Mouse (Mus musculus) MEL (cell line): ENCODE results near the gene Cfap77. TPM values are rescaled to one million over a fixed set of nuclear protein-coding genes. Genes with fewer than 3 reads are reported as not detected.

ENCODE experiments used
- DNase-seq: peaks from one replicate; pipeline ENCODE4 v3.0.0; 2011; ENCODE audit warnings: low read depth, low spot score
- H3K27ac ChIP-seq: 2 replicates; pipeline ENCODE4 v1.5.1; 2012; ENCODE audit warnings: low read depth, mild to moderate bottlenecking, control low read depth, low read length, moderate library complexity; ENCODE audit not compliant: control insufficient read depth
- H3K27me3 ChIP-seq, 2 experiments: fragments of 150-350 bp in 1 of 2; sonication (generic) in 1 of 2; 2 replicates each; pipeline ENCODE4 v1.6.1; 2012; ENCODE audit warnings: low read length in 2 of 2, mild to moderate bottlenecking in 2 of 2, improper control_type of control experiment in 1 of 2, moderate library complexity in 1 of 2; ENCODE audit not compliant: insufficient read depth in 2 of 2, control insufficient read depth in 1 of 2
- H3K36me3 ChIP-seq, 2 experiments: 2 replicates each; pipeline ENCODE4 v1.6.1; 2012 to 2014; ENCODE audit warnings: low read length in 2 of 2, improper control_type of control experiment in 1 of 2, inconsistent platforms in 1 of 2, mild to moderate bottlenecking in 1 of 2; ENCODE audit not compliant: insufficient read depth in 2 of 2, control insufficient read depth in 1 of 2
- H3K4me1 ChIP-seq, 2 experiments: fragments of 150-350 bp in 1 of 2; sonication (generic) in 1 of 2; 2 replicates each; pipeline ENCODE4 v1.6.1; 2012; ENCODE audit warnings: low read length in 2 of 2, improper control_type of control experiment in 1 of 2, mild to moderate bottlenecking in 1 of 2; ENCODE audit not compliant: insufficient read depth in 2 of 2, control insufficient read depth in 1 of 2
- H3K4me3 ChIP-seq, 2 experiments: fragments of 150-350 bp in 1 of 2; sonication (generic) in 1 of 2; 2 replicates each; pipeline ENCODE4 v1.5.1; 2012; ENCODE audit warnings: low read depth in 2 of 2, low read length in 2 of 2, mild to moderate bottlenecking in 2 of 2, moderate library complexity in 2 of 2, control low read depth in 1 of 2, improper control_type of control experiment in 1 of 2; ENCODE audit not compliant: control insufficient read depth in 1 of 2, insufficient read depth in 1 of 2
- H3K79me2 ChIP-seq: 2 replicates; pipeline ENCODE4 v1.6.1; 2012; ENCODE audit warnings: mild to moderate bottlenecking, low read length, moderate library complexity; ENCODE audit not compliant: control insufficient read depth, poor library complexity, insufficient read depth
- H3K9ac ChIP-seq: 2 replicates; pipeline ENCODE4 v1.6.1; 2012; ENCODE audit warnings: low read depth, mild to moderate bottlenecking, control low read depth, low read length, moderate library complexity; ENCODE audit not compliant: control insufficient read depth, poor library complexity, severe bottlenecking
- H3K9me3 ChIP-seq: fragments of 150-350 bp; sonication (generic); replicated peaks from 2 replicates; pipeline ENCODE4 v1.6.1; 2012; ENCODE audit warnings: mild to moderate bottlenecking, low read length, improper control_type of control experiment, moderate library complexity; ENCODE audit not compliant: insufficient read depth
- CHD1 ChIP-seq: IDR thresholded peaks from 2 replicates; pipeline ENCODE4 v1.6.1; 2012; ENCODE audit warnings: low read depth, mild to moderate bottlenecking, inconsistent platforms, low read length, improper control_type of control experiment
- E2F4 ChIP-seq: IDR thresholded peaks from 2 replicates; pipeline ENCODE4 v1.6.1; 2011; ENCODE audit warnings: low read depth, low read length, improper control_type of control experiment, borderline replicate concordance
- EP300 ChIP-seq, 2 experiments: IDR thresholded peaks; 2 replicates each; pipeline ENCODE4 v1.6.1; 2011; ENCODE audit warnings: improper control_type of control experiment in 2 of 2, low read length in 2 of 2, low read depth in 1 of 2, mild to moderate bottlenecking in 1 of 2
- ETS1 ChIP-seq: IDR thresholded peaks from 2 replicates; pipeline ENCODE4 v1.6.1; 2012; ENCODE audit warnings: low read depth, mild to moderate bottlenecking, inconsistent platforms, low read length, improper control_type of control experiment, moderate library complexity
- GABPA ChIP-seq: IDR thresholded peaks from 2 replicates; pipeline ENCODE4 v1.6.1; 2012; ENCODE audit warnings: low read depth, mild to moderate bottlenecking, inconsistent platforms, low read length, improper control_type of control experiment, moderate library complexity
- HCFC1 ChIP-seq: IDR thresholded peaks from 2 replicates; pipeline ENCODE4 v1.6.1; 2012; ENCODE audit warnings: low read depth, mild to moderate bottlenecking, inconsistent platforms, low read length, improper control_type of control experiment, moderate library complexity
- JUND ChIP-seq: IDR thresholded peaks from 2 replicates; pipeline ENCODE4 v1.6.1; 2011; ENCODE audit warnings: low read depth, mild to moderate bottlenecking, improper control_type of control experiment, low read length
- KAT2A ChIP-seq: conservative IDR thresholded peaks from 2 replicates; pipeline ENCODE4 v1.6.1; 2012; ENCODE audit warnings: low read depth, low read length, improper control_type of control experiment, inconsistent platforms
- MAFK ChIP-seq: IDR thresholded peaks from 2 replicates; pipeline ENCODE4 v1.6.1; 2011; ENCODE audit warnings: low read depth, mild to moderate bottlenecking, low read length, improper control_type of control experiment, borderline replicate concordance
- MAX ChIP-seq: IDR thresholded peaks from 2 replicates; pipeline ENCODE4 v1.6.1; 2011; ENCODE audit warnings: low read length, improper control_type of control experiment
- MEF2A ChIP-seq: IDR thresholded peaks from 2 replicates; pipeline ENCODE4 v1.6.1; 2014; ENCODE audit warnings: low read depth, mild to moderate bottlenecking, inconsistent platforms, low read length, improper control_type of control experiment; ENCODE audit not compliant: poor library complexity, insufficient replicate concordance, severe bottlenecking; ENCODE audit errors: extremely low read depth
- MXI1 ChIP-seq: IDR thresholded peaks from 2 replicates; pipeline ENCODE4 v1.6.1; 2011; ENCODE audit warnings: mild to moderate bottlenecking, low read depth, low read length, improper control_type of control experiment
- MYC ChIP-seq: IDR thresholded peaks from 2 replicates; pipeline ENCODE4 v1.6.1; 2011; ENCODE audit warnings: low read depth, mild to moderate bottlenecking, low read length, improper control_type of control experiment, moderate library complexity
- NRF1 ChIP-seq: IDR thresholded peaks from 2 replicates; pipeline ENCODE4 v1.6.1; 2014; ENCODE audit warnings: low read depth, mild to moderate bottlenecking, inconsistent platforms, low read length, improper control_type of control experiment, moderate library complexity; ENCODE audit not compliant: poor library complexity, insufficient read depth, severe bottlenecking
- POLR2A ChIP-seq, 2 experiments: IDR thresholded peaks; 2 replicates each; pipeline ENCODE4 v1.6.1; 2011 to 2012; ENCODE audit warnings: low read length in 2 of 2, mild to moderate bottlenecking in 2 of 2, control low read depth in 1 of 2, improper control_type of control experiment in 1 of 2, low read depth in 1 of 2, moderate library complexity in 1 of 2; ENCODE audit not compliant: control insufficient read depth in 1 of 2, insufficient read depth in 1 of 2, poor library complexity in 1 of 2
- POLR2AphosphoS2 ChIP-seq: IDR thresholded peaks from 2 replicates; pipeline ENCODE4 v1.6.1; 2011; ENCODE audit warnings: low read length, improper control_type of control experiment
- SIN3A ChIP-seq: IDR thresholded peaks from 2 replicates; pipeline ENCODE4 v1.6.1; 2012; ENCODE audit warnings: low read length, improper control_type of control experiment, inconsistent platforms
- TBP ChIP-seq: IDR thresholded peaks from 2 replicates; pipeline ENCODE4 v1.8.0; 2011; ENCODE audit warnings: low read depth, low read length, improper control_type of control experiment
- TCF12 ChIP-seq: IDR thresholded peaks from 2 replicates; pipeline ENCODE4 v1.6.1; 2014; ENCODE audit warnings: low read depth, mild to moderate bottlenecking, inconsistent platforms, low read length, improper control_type of control experiment, moderate library complexity
- UBTF ChIP-seq: IDR thresholded peaks from 2 replicates; pipeline ENCODE4 v1.6.1; 2012; ENCODE audit warnings: low read depth, mild to moderate bottlenecking, inconsistent platforms, low read length, improper control_type of control experiment, moderate library complexity, borderline replicate concordance; ENCODE audit not compliant: insufficient read depth
- USF1 ChIP-seq: IDR thresholded peaks from 2 replicates; pipeline ENCODE4 v1.6.1; 2014; ENCODE audit warnings: low read depth, mild to moderate bottlenecking, inconsistent platforms, low read length, improper control_type of control experiment, moderate library complexity
- ZMIZ1 ChIP-seq: IDR thresholded peaks from 2 replicates; pipeline ENCODE4 v1.6.1; 2012; ENCODE audit warnings: low read depth, mild to moderate bottlenecking, inconsistent platforms, low read length, improper control_type of control experiment, moderate library complexity
- polyA plus RNA-seq, 2 experiments: library from polyadenylated mRNA; stranded (reverse) in 1 of 2; unstranded in 1 of 2; fragments of >175 nt in 1 of 2; fragments of >200 nt in 1 of 2; gene quantifications; 2 replicates each; pipeline versions ENCODE4 v1.2.1 to v1.2.4; 2012; ENCODE audit warnings: low replicate concordance in 2 of 2, low read depth in 1 of 2; ENCODE audit not compliant: insufficient read length in 2 of 2, insufficient read depth in 1 of 2, missing spikeins in 1 of 2
- total RNA-seq: library from RNA; depleted of rRNA; stranded (reverse); fragments of 300-350 nt; gene quantifications from 2 replicates; pipeline ENCODE4 v1.2.3, GENCODE M21; 2012

The Cfap77 gene
- total and polyA plus RNA-seq, 3 experiments, result 1.1 to 2.4 TPM; not detected in 1

DNA sequence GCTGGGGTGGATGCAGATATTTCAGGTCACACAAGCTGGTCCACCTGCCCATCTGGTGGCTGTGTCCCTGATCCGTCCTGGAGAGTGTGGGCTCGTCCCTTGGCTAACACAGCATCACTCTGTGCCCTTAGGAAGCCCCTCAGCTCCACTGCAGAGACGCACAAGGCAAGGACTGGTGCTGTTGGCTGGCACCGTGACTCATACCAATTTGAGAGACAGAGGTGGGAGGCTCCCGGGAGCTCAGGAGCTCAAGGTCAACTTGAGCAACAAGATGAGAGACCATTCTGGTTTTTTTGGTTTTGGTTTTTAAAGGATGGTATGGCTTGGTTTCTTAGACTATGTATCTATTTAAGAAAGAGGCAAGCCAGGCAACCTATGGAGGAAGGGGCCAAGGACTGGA is 42.3 kb downstream of the Cfap77 start:
- Histone ChIP-seq H3K79me2 (no peaks in the 10 kb centered on the region), H3K36me3 (no peaks in the 10 kb centered on the region), H3K9ac (no peak overlapping the region), H3K4me3 (no peak overlapping the region), H3K27me3 (peaks cover 3 to 7% of the 10 kb centered on the region in 2 experiments; a peak in 3 of 4 replicates), H3K4me1 (no peaks in the 10 kb centered on the region), H3K9me3 (no peaks in the 10 kb centered on the region), H3K27ac (no peak overlapping the region)
- no peak for TF ChIP-seq MEF2A
- no peak for TF ChIP-seq POLR2A (IDR thresholded peaks at IDR 0.05; ENCODE audit: control insufficient read depth in 1 of 2, insufficient read depth in 1 of 2, low read depth in 1 of 2, low read length in 2 of 2, poor library complexity in 1 of 2)
- no peak for TF ChIP-seq GABPA
- TF ChIP-seq MAX, result no peak
- DNase-seq, result no peak

DNA sequence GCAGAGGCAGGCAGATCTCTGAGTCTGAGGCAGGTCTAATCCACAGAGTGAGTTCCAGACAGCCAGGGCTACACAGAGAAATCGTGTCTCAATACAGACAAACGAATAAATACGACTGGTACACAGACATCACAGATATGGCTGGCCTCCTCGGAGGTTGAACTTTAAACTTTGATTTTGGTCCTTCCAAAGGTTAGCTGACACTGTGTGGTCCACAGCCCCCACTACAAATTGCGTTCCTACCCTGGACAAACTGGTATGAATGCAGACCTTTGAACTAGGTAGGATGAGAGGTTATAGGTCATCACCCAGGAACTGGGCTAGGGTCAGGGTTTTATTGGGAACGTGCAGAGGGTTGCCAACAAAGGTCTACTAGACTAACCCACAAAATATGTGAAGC is 47.2 kb downstream of the Cfap77 start:
- no peaks in the 10 kb centered on the region for H3K36me3 ChIP-seq
- no peaks in the 10 kb centered on the region for H3K4me1 ChIP-seq
- no peak overlapping the region for H3K4me3 ChIP-seq
- DNase-seq, result no peak
- no peak overlapping the region for H3K27ac ChIP-seq
- no peak overlapping the region for H3K9ac ChIP-seq
- peaks cover 7 to 10% of the 10 kb centered on the region in 2 experiments; a peak in 3 of 4 replicates for H3K27me3 ChIP-seq
- TF ChIP-seq MAFK, result no peak
- TF ChIP-seq TCF12, result no peak
- no peak for TF ChIP-seq KAT2A
- no peak for TF ChIP-seq E2F4
- TF ChIP-seq MEF2A, result no peak
- no peak for TF ChIP-seq NRF1
- TF ChIP-seq USF1, result no peak
- TF ChIP-seq UBTF, result no peak
- no peak for TF ChIP-seq GABPA
- TF ChIP-seq SIN3A, result no peak
- TF ChIP-seq JUND, result no peak
- no peak for TF ChIP-seq CHD1
- no peak for TF ChIP-seq HCFC1
- TF ChIP-seq ETS1, result no peak
- no peak for TF ChIP-seq EP300 (IDR thresholded peaks at IDR 0.05; ENCODE audit: low read depth in 1 of 2, low read length in 2 of 2)
- TF ChIP-seq MXI1, result no peak
- TF ChIP-seq ZMIZ1, result no peak
- no peak for TF ChIP-seq TBP
- TF ChIP-seq MYC, result no peak
- TF ChIP-seq POLR2AphosphoS2, result no peak
- no peaks in the 10 kb centered on the region for H3K9me3 ChIP-seq
- no peaks in the 10 kb centered on the region for H3K79me2 ChIP-seq
